Mouse (Mus musculus) mouse trophoblast stem cell (cell line): ENCODE data around the gene Usp17ld.
"Not testable (repeated sequence)": the region's sequence is repeated elsewhere in the genome, so short reads cannot be mapped to it uniquely, and the experiment has no call there.

Source experiments
- in situ Hi-C, 2 experiments: fragments of 300-500 bp; cut with MseI, MboI; formaldehyde crosslinking; loops; 2 replicates in 1 of 2; 3 replicates in 1 of 2; pipeline ENCODE4 v1.15.1; 2025

Usp17ld gene

DNA sequence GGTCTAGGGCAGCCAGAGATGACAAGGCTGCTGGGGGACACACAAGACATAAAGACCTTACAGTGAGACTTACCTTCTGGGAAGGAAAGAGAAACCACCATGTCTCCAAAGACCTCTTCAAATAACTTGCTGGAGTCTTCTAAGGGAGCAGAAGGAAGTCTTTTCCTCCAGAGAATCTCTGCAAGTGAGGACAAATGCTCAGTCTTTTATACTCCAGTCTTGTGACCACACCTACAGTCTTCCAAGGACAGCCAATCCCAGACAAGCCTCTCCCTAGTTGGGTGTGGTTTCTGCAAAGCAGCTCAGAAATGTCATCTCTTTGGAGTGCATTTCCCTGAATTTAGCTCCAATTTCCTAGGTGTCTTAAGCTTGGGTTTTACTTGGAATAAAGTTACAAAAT lies at the start of gene Usp17ld:
TSS of gene Usp17ld (minus strand) at position 101 of the 400 bp plus-strand sequence.
- in situ Hi-C loops = not testable (repeated sequence)

DNA sequence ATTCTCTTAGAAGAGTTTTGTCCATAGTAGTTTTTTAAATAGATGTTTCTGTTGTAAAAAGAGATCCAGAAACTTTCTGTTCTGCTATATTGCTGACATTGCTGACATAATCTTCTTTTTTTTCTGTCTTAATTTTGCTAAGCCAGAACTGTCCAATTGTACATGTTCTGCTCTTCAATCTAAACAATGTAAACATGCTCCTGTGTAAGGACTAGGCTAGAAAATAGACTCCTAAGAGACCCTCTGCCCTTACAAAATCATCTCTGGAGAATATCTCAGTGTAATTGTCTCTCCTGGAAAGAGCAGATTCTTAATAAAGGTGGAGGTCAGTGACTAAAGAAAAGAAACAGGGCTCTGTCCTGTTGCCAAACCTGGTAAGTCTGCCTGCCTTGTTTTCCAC lies 35.6 kb downstream of the Usp17ld start, which contains the start of gene Olfr594:
TSS of gene Olfr594 (plus strand) at position 301 of the 400 bp plus-strand sequence.
- in situ Hi-C loops = no loop called here

DNA sequence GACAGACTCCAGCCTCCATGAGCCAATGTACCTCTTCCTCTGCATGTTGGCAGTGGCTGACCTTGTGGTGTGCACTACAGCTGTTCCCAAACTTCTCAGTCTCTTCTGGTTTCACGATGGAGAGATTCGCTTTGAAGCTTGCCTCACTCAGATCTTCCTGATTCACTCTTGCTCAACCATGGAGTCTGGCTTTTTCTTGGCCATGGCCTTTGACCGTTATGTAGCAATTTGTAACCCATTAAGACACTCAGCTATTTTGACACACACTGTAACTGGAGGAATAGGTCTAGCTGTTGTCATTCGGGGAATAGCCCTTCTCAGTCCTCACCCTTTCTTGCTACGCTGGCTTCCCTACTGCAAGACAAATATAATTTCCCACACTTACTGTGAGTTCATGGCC lies 40.3 kb downstream of the Usp17ld start:
- in situ Hi-C loops = not testable (repeated sequence)

DNA sequence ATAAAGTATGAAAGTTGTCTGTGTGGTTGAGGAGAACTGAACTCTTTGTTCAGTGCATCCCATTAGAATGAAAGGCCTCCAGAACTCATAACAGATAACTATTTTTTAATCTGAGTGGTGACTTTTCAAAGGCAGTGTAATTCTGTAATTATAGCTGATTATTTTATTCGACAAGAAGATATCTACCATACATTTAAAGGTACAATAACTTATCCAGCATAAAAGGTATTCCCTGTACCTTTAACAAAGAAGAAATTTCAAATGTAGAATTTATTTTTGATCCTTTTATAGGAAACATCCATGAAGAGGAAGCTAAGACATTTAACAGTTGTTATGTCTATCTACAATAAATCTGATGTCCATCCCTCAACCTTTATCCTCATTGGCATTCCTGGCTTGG lies 40.7 kb downstream of the Usp17ld start, which contains the start of gene Olfr593:
TSS of gene Olfr593 (plus strand) at position 301 of the 400 bp plus-strand sequence.
- in situ Hi-C loops = no loop called here
